Mouse (Mus musculus) thymus, postnatal 0 days (tissue): ENCODE measurements around the gene 4930438A08Rik. TPM values are rescaled to one million over a fixed set of nuclear protein-coding genes. Genes with fewer than 3 reads are reported as not detected.
"Not testable (repeated sequence)": the region's sequence is repeated elsewhere in the genome, so short reads cannot be mapped to it uniquely, and the experiment has no call there.

Experiments
- DNase-seq: peaks from one replicate; pipeline ENCODE4 v3.0.0-alpha.2; 2015; ENCODE audit warnings: low spot score
- polyA plus RNA-seq: library from polyadenylated mRNA; unstranded; fragments of >200 nt; fragmentation: Nextera tagmentation; extraction: Ambion mirVana; gene quantifications from 2 replicates; pipeline ENCODE4 v1.2.1, GENCODE M21; 2015

4930438A08Rik gene
- polyA plus RNA-seq = 0.08 and 0.09 TPM in 2 replicates

DNA sequence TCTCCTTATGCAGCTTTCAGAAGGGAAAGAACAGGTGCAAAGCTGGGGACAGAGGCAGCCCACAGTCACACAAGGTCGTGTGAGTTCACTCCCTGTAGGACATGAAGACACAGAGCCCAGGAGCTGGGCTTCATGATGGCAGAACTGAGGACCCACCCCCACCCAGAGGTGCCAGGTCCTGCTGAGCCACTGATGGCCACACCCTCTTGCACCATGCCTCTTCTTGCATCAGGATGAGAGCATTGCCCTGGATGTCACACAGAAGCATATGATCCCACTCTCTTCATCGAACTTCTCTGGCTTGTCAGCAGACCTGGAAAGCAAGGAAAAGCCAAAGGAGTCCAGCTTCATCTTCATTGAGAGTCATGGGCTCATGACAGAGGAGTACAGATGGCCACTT is at the start of gene 4930438A08Rik:
Gene 4930438A08Rik (plus strand): TSS at position 228 of the 400 bp plus-strand sequence.
- no peak for DNase-seq

DNA sequence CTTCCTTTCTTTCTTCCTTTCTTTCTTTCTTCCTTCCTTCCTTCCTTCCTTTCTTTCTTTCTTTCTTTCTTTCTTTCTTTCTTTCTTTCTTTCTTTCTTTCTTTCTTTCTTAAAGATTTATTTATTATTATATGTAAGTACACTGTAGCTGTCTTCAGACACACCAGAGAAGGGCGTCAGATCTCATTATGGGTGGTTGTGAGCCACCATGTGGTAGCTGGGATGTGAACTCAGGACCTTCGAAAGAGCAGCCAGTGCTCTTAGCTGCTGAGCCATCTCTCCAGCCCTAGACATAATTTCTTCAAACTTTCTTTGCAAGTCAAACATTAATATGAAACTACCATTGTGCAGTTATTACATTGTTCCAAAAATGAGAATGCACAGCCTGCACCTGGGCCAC is 49.7 kb upstream of the 4930438A08Rik start:
- not testable (repeated sequence) for DNase-seq

DNA sequence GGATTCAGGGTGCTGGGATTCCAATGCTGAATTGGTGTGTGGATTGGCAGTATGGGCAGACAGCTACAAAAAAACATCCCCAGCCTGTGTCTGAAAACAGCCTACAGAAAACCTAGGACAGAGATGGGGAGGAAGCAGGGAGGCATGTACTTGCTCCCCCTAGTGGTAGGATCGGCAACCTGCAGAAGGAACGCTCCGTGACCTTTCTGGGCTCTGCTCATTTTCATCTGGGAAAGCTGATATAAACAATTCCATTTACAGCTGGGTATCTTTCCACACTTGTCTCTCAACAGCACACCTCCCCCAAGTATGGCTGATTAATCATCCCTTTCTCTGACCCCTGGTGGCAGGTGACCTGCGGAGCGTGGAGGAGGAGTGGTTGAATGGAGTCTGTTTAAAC is 48.9 kb upstream of the 4930438A08Rik start:
- DNase-seq = peak; percentile 80

DNA sequence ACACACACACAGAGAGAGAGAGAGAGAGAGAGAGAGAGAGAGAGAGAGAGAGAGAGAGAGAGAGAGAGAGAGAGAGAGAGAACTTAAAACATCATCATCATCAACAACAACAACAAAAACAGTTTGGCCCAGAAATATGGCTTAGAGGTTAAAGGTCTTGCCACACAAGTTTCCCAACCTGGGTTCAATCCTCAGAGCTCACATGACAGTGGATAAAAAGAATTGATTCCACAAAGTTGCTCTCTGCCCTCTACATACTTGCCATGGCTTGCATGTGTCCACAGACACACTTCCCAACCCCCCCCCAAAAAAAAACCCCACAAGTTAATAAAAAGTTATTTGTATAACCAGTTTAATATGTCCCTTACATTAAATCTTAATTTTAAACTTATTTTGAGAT is 48.2 kb upstream of the 4930438A08Rik start:
- DNase-seq = no peak

DNA sequence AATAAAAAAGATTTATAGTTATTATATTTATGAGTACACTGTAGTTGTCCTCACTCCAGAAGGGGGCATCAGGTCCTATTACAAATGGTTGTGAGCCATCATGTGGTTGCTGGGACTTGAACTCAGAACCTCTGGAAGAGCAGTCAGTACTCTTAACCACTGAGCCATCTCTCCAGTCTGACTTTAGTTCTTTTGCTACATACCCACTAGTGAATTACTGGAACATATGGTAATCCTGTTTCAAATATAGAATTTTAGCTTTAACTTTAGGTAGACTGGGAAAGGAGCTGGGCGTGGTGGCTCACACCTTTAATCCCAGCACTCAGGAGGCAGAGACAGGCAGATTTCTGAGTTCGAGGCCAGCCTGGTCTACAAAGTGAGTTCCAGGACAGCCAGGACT is 46.6 kb upstream of the 4930438A08Rik start:
- DNase-seq = not testable (repeated sequence)

DNA sequence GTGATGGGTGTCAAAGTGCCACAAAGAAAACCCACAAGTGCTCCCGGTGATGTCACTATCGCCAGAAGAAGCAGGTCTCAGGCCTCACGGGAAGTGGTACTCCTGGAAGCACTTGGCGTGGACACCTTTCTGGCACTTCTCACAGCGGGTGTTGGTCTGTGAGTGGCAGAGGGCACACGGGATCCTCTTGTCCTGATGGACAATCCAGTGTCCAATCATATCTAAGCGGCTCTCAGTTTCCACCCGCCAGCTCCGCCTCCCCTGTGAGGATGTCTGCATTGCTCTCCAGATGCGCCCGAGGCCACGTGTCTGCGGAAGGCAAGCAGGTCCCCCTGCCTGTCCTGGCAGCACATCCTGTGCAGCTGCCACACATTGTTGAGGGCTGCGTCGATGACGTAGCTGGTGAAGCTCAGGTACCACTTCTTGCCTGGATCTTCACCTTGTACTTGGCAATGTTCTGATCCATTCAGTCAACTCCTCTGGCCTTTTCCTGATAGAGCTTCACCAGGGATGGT is 44.1 kb upstream of the 4930438A08Rik start:
- DNase-seq = peak; percentile 86

DNA sequence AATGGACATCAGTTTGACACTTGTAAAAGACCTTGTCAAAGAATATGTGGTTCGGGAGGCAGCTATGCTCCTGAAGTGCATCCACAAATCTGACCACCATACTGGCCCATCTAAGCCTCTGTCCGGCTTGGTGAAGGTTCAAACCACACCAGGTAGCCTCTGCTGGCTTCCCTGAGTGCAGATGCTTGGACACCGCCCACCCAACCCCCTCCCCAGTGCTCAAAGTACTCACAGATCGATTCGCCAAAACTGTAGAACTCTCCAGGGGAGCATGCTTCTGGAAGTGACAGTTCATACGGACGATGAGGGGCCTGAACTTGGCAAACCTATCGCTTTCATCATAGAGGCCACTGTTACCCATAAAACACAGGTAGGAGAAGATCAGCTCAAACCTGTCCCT is 43.4 kb upstream of the 4930438A08Rik start:
- no peak for DNase-seq

DNA sequence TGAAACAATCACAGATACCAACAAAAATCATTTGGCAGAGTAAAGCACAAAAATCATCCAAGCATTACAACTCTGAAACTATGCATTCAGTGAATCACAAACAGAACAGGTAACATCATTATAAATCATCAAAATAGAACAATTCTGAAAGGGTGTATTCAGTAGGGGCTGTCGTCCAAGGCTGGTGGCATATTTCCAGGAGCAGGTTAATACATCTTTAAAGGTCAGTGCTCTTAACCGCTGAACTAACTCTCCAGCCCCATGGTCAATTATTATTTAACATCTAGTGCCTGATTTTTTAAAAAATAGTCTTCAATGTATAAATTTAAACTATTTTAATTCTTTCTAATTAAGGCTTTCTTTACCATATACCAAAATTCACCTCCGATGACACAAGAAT is 40.0 kb upstream of the 4930438A08Rik start:
- not testable (repeated sequence) for DNase-seq

DNA sequence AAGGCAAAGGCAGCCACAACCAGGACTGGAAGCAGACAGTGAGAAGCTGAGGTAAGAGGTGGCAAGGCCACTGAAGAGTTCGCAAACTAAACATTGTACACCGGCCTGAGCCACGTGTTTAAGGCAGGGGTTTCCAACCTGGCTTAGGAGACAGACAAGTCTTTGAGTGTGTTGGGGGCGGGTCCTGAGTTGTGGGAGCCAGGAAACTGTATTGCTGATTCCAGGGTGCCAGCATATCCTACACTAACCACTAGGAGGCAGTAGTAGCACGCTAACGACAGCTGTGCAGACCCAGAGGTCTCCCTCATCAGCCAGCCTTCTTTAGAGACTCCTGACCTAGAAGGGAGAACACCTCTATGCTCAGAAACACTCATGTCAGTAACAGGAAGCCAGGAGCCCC is 39.4 kb upstream of the 4930438A08Rik start:
- peak; percentile 76 for DNase-seq

DNA sequence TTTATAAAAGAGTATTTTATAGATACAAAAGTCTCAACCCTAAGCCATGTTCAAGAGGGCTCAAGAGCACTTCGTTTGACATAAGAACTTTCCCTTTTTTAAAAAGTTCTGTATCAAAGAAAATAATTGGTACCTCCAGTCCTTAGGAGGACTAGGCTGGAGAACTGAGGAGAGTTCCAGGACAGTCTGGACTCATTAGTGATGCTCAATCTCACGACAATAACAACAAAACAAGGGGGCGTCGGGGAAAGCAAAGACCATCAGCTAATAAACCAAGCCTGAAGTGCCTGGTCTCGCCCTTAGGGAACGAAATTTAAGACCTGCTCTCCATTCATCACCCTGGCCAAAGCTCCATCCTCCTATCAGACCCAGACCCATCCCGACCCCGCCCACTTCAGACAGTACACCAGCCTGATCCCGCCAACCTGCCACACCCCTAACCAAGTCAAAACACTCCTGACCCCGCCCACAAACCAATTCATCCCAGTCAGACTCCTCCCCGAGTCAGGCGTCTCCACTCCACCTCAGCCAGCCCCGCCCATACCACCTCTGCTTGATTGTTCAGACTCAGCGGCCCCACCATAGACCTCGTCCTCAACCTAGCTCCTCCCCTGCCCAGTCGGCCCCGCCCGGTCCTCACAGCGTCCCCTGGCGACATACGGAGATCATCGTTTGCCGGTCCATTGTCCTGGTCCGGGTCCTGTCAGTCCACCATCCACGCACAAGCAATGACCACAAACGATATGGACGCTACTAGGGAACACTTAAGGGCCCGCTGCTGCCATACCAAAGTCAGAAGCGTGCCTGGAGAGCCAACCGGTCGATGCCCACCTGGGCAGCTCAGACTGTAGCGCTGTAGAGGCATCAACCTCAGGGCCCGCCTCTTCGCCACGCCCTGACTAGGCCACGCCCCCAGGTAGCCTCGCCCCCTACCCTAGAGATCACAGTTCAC is 35.5 kb upstream of the 4930438A08Rik start:
- peak; percentile 52 for DNase-seq

DNA sequence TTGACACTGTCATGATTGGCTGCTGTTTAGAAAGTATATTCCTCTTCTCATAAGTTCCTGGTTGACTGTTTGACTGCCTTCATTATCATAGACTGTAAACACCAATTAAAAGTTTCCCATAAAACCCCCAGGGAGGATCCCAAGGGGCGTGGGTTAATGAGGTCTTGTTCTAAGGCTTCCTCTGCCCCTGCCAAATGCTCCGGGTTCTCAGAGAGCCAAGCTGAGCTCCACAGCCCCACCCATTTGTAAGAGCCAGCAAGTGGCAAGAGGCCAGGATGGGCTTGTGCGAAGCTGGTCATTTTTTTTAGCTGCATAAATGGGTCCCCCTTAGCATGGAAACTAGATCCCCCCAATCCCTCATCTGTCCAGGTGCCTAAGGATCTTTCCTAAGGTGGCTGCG is 27.3 kb upstream of the 4930438A08Rik start:
- no peak for DNase-seq

DNA sequence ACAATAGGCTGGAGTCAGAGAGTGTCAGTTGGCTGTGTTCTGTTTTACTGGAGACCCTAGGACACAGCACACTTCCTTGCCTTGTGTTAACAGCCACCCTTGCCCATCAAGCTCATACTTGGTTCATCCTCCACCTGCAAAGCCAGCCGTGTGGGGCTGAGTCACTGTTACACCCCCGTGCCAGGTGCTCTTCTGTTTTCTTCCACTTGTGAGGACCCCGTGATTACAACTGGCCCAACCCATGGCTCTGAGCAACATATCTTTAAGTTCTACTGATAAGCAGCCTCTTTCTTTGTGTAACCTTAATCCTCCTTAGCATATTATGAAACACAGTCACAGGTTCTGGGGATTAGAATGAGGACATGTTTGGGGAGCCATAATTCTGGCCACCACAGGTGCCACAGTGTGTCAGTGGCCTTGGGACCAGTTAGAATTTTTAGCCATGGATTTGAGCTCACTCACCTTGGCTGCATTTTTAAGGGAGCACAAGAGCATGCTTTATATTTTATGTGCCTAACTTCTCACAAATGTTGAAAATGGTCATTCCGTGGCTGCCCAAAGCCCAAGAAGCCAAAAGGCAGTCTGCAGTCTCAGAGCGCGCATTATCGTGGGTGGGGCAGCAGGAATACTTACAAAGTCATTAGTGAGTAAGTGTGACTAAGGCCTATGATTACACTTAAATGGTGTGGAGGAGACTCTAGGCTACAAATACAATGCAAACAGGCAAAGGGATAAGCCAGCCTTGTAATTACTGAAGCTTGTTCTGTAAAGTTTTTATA is 25.2 kb upstream of the 4930438A08Rik start:
- DNase-seq = no peak

DNA sequence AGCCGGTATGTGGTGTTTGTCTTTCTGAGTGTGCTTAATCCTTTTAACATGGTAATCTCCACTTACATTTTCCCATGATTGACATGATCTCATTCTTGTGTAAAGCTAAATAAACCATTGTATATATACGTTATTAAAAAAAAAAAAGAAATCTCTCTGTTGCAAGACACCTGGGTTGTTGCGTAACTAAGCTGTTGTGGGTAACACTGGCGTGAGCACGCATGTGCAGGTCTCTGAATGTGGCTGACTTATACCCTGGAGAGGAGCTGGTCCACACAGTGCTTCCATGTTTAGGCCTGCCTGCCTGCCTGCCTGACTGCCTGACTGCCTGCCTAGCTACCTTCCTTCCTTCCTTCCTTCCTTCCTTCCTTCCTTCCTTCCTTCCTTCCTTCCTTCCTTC is 24.0 kb upstream of the 4930438A08Rik start:
- DNase-seq = no peak

DNA sequence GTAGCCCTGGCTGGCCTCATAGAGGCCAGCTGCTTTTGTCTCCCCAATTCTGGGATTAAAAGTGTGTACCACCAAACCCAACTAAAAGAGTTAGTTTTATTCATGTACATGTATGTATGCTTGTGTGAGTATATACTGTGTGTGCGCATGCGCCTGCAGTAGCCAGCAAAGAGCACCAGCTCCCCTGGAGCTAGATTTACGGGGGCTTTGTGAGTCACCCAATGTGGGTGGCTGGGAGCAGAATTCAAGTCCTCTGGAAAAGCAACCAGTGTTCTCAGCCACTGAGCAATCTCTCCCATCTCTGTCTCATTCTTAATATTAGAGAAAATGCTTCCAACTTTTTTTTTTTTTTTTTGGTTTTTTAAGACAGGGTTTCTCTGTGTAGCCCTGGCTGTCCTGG is 20.2 kb upstream of the 4930438A08Rik start:
- no peak for DNase-seq

DNA sequence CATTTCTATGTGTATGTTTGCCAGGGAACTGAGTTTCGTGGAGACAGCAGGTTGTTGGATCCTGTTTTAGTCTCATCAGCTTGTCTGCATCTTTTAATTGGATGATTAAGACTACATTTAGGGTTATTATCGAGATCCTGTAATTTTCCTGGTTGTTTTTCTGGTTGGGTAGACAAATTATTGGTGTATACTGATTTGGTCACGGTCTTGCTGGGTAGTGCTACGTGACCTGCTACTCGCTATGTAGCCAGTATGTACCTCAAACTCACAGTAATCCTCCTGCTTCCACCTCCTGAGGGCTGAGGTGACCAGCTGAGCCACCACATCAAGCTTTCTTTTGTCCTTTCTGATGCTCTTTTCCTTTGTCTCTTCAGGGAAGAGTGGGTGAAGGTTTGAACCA is 16.8 kb upstream of the 4930438A08Rik start:
- no peak for DNase-seq

DNA sequence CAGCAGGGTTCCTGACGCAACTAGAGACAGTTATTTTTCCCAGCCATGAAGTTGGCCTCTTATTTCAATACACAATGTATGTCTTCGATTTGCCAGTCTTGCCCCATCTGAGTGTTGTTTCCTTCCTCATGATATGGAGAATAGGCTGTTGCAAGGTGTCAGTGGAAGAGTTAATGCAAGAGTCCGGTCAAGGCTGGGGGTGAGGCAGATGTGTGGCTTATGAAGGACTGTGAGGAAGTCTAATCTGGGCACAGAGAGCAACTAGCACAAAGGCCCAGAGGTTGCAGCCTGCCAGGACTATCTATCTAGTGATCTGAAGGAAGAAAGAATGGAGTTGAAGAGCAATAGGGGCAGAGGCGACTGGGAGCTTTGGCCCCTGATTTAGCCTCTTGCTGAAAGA is 14.4 kb upstream of the 4930438A08Rik start:
- DNase-seq = no peak

DNA sequence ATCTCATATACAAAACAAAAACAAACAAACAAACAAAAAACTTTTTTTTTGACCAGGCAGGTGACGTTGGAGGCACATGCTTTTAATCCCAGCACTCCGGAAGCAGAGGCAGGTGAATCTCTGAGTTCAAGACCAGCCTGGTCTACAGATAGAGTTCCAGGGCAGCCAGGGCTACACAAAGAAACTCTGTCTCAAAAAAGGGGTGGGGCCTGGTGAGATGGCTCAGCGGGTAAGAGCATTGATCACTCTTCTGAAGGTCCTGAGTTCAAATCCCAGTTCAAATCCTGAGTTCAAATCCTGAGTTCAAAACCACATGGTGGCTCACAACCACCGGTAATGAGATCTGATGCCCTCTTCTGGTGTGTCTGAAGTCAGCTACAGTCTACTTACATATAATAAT is 12.8 kb upstream of the 4930438A08Rik start:
- DNase-seq = no peak

DNA sequence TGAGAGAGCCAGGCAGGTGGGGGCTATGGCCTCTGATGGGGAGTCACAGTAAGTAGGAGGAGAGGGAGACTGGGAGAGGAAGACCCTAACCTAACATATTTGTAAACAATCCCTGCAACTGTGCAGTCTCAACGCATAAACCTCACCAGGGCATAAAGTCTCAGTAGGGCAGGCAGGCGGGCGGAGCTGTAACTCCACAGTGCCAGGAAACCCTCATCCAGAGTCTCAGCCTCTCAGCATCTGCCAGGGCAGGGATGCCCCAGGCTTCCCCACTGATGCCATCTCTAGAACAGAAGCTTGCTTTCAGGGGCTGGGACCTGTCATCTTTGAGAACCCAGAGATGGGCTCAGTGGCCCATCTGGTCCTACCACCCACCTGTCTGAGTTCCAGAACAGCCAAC is 12.3 kb upstream of the 4930438A08Rik start:
- no peak for DNase-seq

DNA sequence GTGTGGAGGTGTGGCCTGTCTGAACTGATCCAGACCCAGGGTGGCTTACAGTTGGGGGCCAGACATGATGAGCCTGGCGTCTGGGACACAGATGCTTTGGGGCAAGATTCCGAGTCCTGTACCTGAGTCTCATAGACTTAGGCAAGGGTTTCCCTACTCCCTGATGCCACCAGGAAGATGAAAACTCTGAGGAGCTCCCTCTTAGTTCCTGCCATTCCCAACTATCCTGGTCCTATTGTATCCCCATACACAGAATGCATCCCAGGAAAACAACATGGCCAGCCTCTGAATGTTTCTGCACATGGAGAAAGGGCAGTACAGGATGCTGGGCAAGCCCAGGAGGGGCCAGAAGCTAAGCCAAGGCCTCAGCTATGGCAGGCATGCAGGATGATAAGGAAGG is 11.1 kb upstream of the 4930438A08Rik start:
- DNase-seq = no peak

DNA sequence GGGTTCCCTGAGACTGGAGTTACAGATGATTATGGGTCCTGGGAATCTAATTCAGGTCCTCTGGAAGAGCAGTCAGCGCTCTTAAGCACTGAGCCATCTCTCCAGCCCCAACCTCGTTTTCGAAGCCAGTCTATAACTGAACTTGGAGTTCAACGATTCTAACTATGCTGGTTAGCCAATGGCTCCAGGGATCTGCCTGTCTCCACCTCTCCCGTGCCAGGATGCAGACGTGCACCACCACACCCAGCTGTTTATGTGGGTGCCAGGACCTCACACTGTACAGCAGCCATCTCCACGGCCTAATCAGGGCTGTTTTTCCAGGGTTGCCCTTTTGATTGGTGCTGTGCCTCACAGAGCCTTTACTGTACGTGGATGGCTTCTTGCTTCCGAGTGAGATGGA is 10.1 kb upstream of the 4930438A08Rik start:
- no peak for DNase-seq

DNA sequence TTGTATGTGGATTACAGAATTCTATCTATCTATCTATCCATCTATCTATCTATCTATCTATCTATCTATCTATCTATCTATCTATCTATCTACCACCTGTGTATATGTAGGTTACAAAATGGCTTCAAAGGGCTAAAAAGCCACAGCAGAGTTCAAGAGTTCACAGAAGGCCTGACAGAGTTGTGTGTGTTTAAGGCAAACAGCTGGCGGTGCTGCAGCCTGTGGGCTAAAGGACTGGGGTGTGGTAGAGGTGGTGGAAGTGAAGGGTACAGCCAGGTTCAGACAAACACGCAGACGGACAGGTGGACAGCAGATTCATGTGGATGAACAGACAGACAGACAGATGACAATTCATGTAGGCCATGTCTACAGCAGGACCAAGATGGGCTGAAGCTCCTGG is 6.3 kb upstream of the 4930438A08Rik start:
- DNase-seq = no peak

DNA sequence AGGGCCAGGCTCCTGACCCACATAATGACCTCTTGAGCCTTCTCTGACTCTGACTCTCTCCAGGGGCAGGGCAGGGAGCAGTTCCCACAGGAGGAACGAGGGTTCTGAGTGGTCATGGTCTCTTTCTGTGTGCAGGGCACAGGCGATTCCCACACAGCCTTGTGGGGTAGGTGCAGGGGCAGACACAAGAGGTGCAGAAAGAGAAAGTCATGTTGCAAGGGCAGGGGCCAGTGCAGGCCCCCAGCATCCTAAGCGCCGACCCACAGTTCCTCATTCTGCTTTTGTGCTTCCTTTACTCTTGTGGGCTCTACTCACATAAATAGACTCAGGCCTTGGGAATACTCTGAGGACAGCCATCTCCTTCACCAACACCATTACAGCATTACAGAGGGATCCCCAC is 1.2 kb downstream of the 4930438A08Rik start:
- DNase-seq = no peak
